Mouse (Mus musculus) limb, embryonic 11.5 days (tissue): ENCODE results near the gene Phpt1. TPM values are rescaled to one million over a fixed set of nuclear protein-coding genes. Genes with fewer than 3 reads are reported as not detected.

Source experiments
- ATAC-seq: fragments of 200-750 bp; cut with Nextera tagmentation; 2 replicates; pipeline ENCODE4 v1.8.0; 2017; ENCODE audit warnings: low read depth; ENCODE audit not compliant: insufficient number of reproducible peaks, low FRiP score, low TSS enrichment
- DNase-seq: peaks from one replicate; pipeline ENCODE4 v3.0.0-alpha.2; 2015; ENCODE audit warnings: low spot score
- H3K27ac ChIP-seq: fragments of 300-500 bp; sonication (generic); replicated peaks from 2 replicates; pipeline ENCODE4 v1.5.1; 2014; ENCODE audit warnings: low read depth, mild to moderate bottlenecking, low read length
- H3K27me3 ChIP-seq: fragments of 300-500 bp; sonication (generic); 2 replicates; pipeline ENCODE4 v1.6.1; 2014; ENCODE audit warnings: mild to moderate bottlenecking, low read length, mixed read lengths; ENCODE audit not compliant: control insufficient read depth, insufficient read depth
- H3K36me3 ChIP-seq: fragments of 300-500 bp; sonication (generic); 2 replicates; pipeline ENCODE4 v1.6.1; 2014; ENCODE audit warnings: mild to moderate bottlenecking, low read length, moderate library complexity, mixed read lengths; ENCODE audit not compliant: control insufficient read depth, insufficient read depth
- H3K4me1 ChIP-seq: fragments of 300-500 bp; sonication (generic); 2 replicates; pipeline ENCODE4 v1.6.1; 2014; ENCODE audit warnings: low read length, mixed read lengths; ENCODE audit not compliant: control insufficient read depth, insufficient read depth
- H3K4me2 ChIP-seq: fragments of 300-500 bp; sonication (generic); 2 replicates; pipeline ENCODE4 v1.6.1; 2014; ENCODE audit warnings: low read depth, mild to moderate bottlenecking, moderate library complexity; ENCODE audit not compliant: severe bottlenecking
- H3K4me3 ChIP-seq: fragments of 300-500 bp; sonication (generic); 2 replicates; pipeline ENCODE4 v1.5.1; 2014; ENCODE audit warnings: low read depth, low read length
- H3K9ac ChIP-seq: fragments of 300-500 bp; sonication (generic); 2 replicates; pipeline ENCODE4 v1.6.1; 2014; ENCODE audit warnings: mild to moderate bottlenecking, low read length
- H3K9me3 ChIP-seq: fragments of 300-500 bp; sonication (generic); 2 replicates; pipeline ENCODE4 v1.6.1; 2016; ENCODE audit warnings: low read length; ENCODE audit not compliant: control insufficient read depth
- WGBS: fragments of 180-500 bp; shearing (Covaris S2); extraction: QIAGEN DNeasy Blood & Tissue Kit; methylation state at CpG from one replicate; pipeline ENCODE4 v1.1.7; 2014; 5-methylcytosine and 5-hydroxymethylcytosine counted together
- polyA plus RNA-seq: library from polyadenylated mRNA; unstranded; fragments of >200 nt; fragmentation: Nextera tagmentation; extraction: Ambion mirVana; gene quantifications from 2 replicates; pipeline ENCODE4 v1.2.1, GENCODE M21; 2014

Gene Phpt1
- polyA plus RNA-seq, 1 experiment from 2014 or later: 162 TPM

DNA sequence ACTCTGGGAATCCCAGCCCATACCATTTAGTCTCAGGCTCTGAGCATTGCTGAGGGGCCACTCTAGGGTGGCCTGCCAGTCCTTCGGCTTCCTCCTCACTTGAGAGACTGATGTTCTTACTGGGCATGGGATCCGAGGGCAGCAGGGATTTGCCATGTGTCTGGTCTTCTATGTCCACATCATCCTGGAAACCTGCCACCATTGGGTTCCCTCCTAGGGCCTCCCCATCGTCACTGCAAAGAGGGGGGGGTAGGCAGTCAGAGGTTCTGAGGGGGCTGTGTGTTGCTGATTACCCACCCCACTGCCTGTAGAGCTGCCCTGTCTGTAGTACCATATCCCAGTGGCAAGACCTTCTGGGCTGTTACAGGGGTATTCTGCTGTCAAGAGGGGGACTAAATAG, 10.6 kb upstream of the Phpt1 start:
- 89% methylated on average over 3 of the region's 3 CpGs for WGBS
- peaks cover 3% of the 10 kb centered on the region for H3K27me3 ChIP-seq
- no peak overlapping the region for H3K4me3 ChIP-seq
- H3K36me3 ChIP-seq: peaks cover 17% of the 10 kb centered on the region
- no peak overlapping the region for H3K27ac ChIP-seq
- peaks cover 4% of the 10 kb centered on the region; the same call in 1 of the 2 replicates for H3K4me1 ChIP-seq
- ATAC-seq (no peak), DNase-seq (no peak)
- no peaks in the 10 kb centered on the region for H3K9me3 ChIP-seq
- H3K9ac ChIP-seq: no peak overlapping the region
- H3K4me2 ChIP-seq: no peak overlapping the region

- Histone ChIP-seq H3K4me3 (no peak overlapping the region), H3K27ac (no peak overlapping the region), H3K9me3 (no peaks in the 10 kb centered on the region), H3K4me2 (no peak overlapping the region), H3K4me1 (peaks cover 5% of the 10 kb centered on the region; the same call in 1 of the 2 replicates), H3K36me3 (peaks cover 15% of the 10 kb centered on the region), H3K9ac (no peak overlapping the region), H3K27me3 (peaks cover 10% of the 10 kb centered on the region)
- DNase-seq: peak; percentile 18
- WGBS: 90% methylated on average over 4 of the region's 4 CpGs
- no peak for ATAC-seq
Observed at GRCm38 (mm10) chr2:25584856-25585255, 9.8 kb upstream of the Phpt1 start.

GRCm38 (mm10) chr2:25584152-25584551, 9.1 kb upstream of the Phpt1 start:
- Histone ChIP-seq H3K9me3 (no peaks in the 10 kb centered on the region), H3K27me3 (peaks cover 17% of the 10 kb centered on the region), H3K4me2 (no peak overlapping the region), H3K9ac (no peak overlapping the region), H3K27ac (no peak overlapping the region), H3K36me3 (peaks cover 13% of the 10 kb centered on the region), H3K4me3 (no peak overlapping the region), H3K4me1 (peaks cover 10% of the 10 kb centered on the region)
- ATAC-seq (no peak), DNase-seq (no peak)
- 88% methylated on average over 3 of the region's 3 CpGs for WGBS

- Histone ChIP-seq H3K27me3 (peaks cover 23% of the 10 kb centered on the region), H3K9me3 (no peaks in the 10 kb centered on the region), H3K4me1 (peaks cover 13% of the 10 kb centered on the region), H3K4me2 (no peak overlapping the region), H3K4me3 (no peak overlapping the region), H3K36me3 (peaks cover 13% of the 10 kb centered on the region), H3K27ac (no peak overlapping the region), H3K9ac (no peak overlapping the region)
- ATAC-seq: no peak
- no peak for DNase-seq
- 68% methylated on average over 4 of the region's 4 CpGs for WGBS
Observed at GRCm38 (mm10) chr2:25583571-25583970, 8.5 kb upstream of the Phpt1 start.

DNA sequence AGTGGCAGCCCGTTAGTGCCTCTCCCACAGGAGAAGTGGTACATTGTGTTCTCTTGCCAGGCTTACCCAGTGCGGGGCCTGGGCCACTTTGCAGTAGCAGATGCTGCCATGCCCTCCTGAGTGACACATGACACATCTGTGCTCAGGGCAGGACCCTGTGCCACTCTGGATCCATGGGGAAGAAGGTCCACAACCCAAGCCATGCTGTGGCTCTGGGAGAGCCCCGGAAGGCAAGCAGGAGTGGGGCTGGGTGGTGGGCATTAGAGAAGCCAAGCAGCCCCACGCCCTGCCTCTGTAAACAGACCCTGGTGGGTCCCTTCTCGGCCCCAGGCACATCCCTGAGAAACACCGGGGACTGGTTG, 8.1 kb upstream of the Phpt1 start:
- peaks cover 13% of the 10 kb centered on the region for H3K4me1 ChIP-seq
- peaks cover 28% of the 10 kb centered on the region for H3K27me3 ChIP-seq
- DNase-seq (peak; percentile 20), ATAC-seq (no peak)
- H3K27ac ChIP-seq: no peak overlapping the region
- H3K9me3 ChIP-seq: no peaks in the 10 kb centered on the region
- H3K36me3 ChIP-seq: peaks cover 13% of the 10 kb centered on the region
- WGBS: 95% methylated on average over 6 of the region's 6 CpGs
- no peak overlapping the region for H3K4me3 ChIP-seq
- H3K9ac ChIP-seq: no peak overlapping the region
- H3K4me2 ChIP-seq: no peak overlapping the region

- ATAC-seq (no peak), DNase-seq (peak; percentile 28)
- Histone ChIP-seq H3K9me3 (no peaks in the 10 kb centered on the region), H3K4me1 (peaks cover 19% of the 10 kb centered on the region), H3K27me3 (peaks cover 33% of the 10 kb centered on the region), H3K4me3 (no peak overlapping the region), H3K27ac (no peak overlapping the region), H3K4me2 (no peak overlapping the region), H3K36me3 (peaks cover 13% of the 10 kb centered on the region; the same call in 1 of the 2 replicates), H3K9ac (no peak overlapping the region)
- 54% methylated on average over 12 of the region's 12 CpGs for WGBS
Observed at GRCm38 (mm10) chr2:25582466-25583119, 7.6 kb upstream of the Phpt1 start.

- peak; percentile 29 for DNase-seq
- Histone ChIP-seq H3K9ac (no peak overlapping the region), H3K4me3 (no peak overlapping the region), H3K27ac (no peak overlapping the region), H3K4me1 (peaks cover 25% of the 10 kb centered on the region), H3K36me3 (peaks cover 10% of the 10 kb centered on the region; the same call in 1 of the 2 replicates), H3K27me3 (peaks cover 40% of the 10 kb centered on the region), H3K4me2 (no peak overlapping the region), H3K9me3 (no peaks in the 10 kb centered on the region)
- no peak for ATAC-seq
- WGBS: 30% methylated on average over 6 of the region's 6 CpGs
Observed at GRCm38 (mm10) chr2:25581901-25582301, 6.9 kb upstream of the Phpt1 start.

GRCm38 (mm10) chr2:25581294-25581864, 6.4 kb upstream of the Phpt1 start, which contains the start of gene Ajm1:
Gene Ajm1 (minus strand): TSS chr2:25581757.
- Histone ChIP-seq H3K4me3 (no peak within 1 kb of the TSS), H3K27ac (no peak within 1 kb of the TSS), H3K36me3 (peaks cover 10% of the 10 kb centered on the region; the same call in 1 of the 2 replicates), H3K4me2 (peak within 1 kb of the TSS; percentile 37; the same call in 1 of the 2 replicates), H3K4me1 (peaks cover 26% of the 10 kb centered on the region), H3K9ac (no peak within 1 kb of the TSS), H3K9me3 (no peaks in the 10 kb centered on the region), H3K27me3 (peaks cover 45% of the 10 kb centered on the region)
- DNase-seq: peak; percentile 80
- peak; percentile 65 for ATAC-seq
- WGBS: 8% methylated on average over 19 of the region's 19 CpGs
